Mouse (Mus musculus) retina, postnatal 1 day (tissue): Measurements from ENCODE around the gene Galnt5.

ENCODE experiments used
- DNase-seq: peaks from one replicate; pipeline ENCODE4 v3.0.0-alpha.2; 2012

Gene Galnt5

GRCm38 (mm10) chr2:57997752-57998430 lies at the start of gene Galnt5:
Galnt5 (plus strand) TSS chr2:57997884.
- DNase-seq, result no peak

DNA sequence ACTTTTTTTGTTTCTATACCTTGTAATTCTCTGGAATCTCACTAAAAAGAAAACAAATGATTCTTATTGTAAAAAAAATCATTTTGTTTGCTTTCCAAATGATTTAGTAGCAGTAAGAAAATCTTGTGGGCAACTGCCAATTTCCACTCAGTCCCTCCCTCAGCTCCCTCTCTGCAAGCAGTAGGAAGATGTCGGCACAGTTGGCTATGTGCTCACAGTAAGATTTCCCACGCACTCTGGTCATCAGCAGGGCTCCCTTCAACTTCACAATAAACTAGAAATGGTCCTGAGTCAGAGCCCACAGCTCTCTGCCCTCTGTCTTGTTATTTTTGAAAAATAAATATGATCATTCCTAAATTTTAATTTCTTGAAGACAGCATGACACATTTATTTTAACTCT lies 46.1 kb upstream of the Galnt5 start:
- no peak for DNase-seq

GRCm38 (mm10) chr2:57960786-57961185 lies 36.9 kb upstream of the Galnt5 start:
- DNase-seq, result no peak

- DNase-seq, result no peak
These were observed 15.4 kb upstream of the Galnt5 start for GRCm38 (mm10) chr2:57982248-57982647.

DNA sequence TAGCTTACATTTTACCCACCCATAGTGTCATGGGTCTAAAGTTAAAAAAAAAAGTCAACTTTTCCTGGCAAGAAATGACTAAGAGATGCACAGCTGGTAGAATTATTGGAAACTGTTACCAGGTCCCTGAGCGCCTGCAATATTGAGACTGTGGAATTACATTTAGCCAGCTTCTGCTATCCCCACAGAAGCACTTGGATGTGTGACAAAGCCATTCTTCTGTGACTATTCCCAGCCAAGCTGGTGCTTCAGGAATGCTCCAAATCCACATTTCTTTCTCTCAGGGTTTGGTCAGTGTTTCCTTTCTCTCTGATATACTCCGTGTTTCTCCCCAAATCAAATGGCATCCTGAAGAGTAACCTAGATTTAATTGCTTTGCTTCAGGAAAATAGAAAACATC lies 6.6 kb upstream of the Galnt5 start:
- DNase-seq, result no peak

- no peak for DNase-seq
These were observed 3.8 kb downstream of the Galnt5 start for GRCm38 (mm10) chr2:58001497-58001896.

DNA sequence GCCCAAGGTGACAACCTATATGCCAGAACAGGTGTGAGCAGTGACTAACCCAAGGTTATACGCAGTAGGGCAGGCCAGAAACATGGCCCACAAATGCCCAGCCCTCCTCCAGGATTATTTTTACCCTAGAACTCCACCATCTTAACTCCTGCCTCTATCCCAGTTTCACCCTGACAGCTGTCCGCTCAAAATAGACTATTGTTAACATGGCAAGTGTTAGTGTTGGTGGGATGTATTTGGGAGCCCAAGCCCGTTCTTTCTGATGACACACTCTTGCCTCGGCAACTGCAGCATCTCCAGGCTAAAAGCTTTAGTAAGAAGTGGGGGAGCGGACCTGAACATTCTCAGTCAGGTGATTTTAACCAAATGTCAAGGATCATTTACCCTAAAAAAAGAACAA lies 9.4 kb downstream of the Galnt5 start:
- DNase-seq, result no peak

- no peak for DNase-seq
These were observed 25.9 kb downstream of the Galnt5 start for GRCm38 (mm10) chr2:58023556-58023955.

- DNase-seq, result peak; percentile 47
These were observed 29.1 kb downstream of the Galnt5 start for GRCm38 (mm10) chr2:58026740-58027139.

DNA sequence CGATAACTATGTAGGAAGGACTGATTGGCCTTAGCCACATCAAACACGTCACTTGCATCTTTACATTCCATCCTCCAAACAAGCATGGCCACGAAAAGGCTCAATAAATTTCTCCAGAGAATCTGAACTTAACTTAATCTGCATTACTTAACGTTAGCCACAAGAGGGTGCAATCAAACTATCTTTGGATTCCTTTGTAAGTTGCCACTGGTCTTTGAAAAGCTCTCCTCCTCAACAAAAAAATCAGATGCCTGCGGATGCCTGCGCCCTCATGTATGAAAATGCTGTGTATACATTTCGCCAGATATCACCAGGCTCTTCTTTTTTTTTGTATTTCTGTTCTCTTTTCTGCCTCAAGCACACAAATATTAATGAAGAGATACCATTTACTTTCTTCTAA lies 31.7 kb downstream of the Galnt5 start:
- peak; percentile 81 for DNase-seq

- DNase-seq, result no peak
These were observed 33.7 kb downstream of the Galnt5 start for GRCm38 (mm10) chr2:58031431-58031830.

- no peak for DNase-seq
These were observed 38.0 kb downstream of the Galnt5 start for GRCm38 (mm10) chr2:58035635-58036034.

DNA sequence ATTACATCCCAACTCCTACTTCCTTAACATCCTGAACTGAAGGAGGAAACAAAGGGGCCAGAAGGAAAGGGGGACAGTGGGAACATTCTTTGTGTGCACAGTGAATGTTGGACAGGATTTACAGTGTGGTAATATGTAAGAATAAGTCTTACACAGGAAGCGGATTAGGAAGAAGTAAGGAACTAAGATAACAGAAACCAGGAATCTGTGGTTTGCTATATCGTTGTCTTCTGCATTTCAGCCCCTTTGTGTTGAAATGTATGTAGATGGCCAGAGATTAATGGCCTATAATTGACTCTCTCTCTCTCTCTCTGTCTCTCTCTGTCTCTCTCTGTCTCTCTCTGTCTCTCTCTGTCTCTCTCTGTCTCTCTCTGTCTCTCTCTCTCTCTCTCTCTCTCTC lies 39.2 kb downstream of the Galnt5 start:
- DNase-seq, result no peak

- peak; percentile 14 for DNase-seq
These were observed 44.2 kb downstream of the Galnt5 start for GRCm38 (mm10) chr2:58041867-58042266.

- peak; percentile 89 for DNase-seq
These were observed 55.3 kb downstream of the Galnt5 start, which contains the start of gene Ermn for GRCm38 (mm10) chr2:58052821-58053581. Ermn (minus strand) TSS chr2:58052864.

- peak; percentile 81 for DNase-seq
These were observed 57.7 kb downstream of the Galnt5 start for GRCm38 (mm10) chr2:58055383-58055782.

DNA sequence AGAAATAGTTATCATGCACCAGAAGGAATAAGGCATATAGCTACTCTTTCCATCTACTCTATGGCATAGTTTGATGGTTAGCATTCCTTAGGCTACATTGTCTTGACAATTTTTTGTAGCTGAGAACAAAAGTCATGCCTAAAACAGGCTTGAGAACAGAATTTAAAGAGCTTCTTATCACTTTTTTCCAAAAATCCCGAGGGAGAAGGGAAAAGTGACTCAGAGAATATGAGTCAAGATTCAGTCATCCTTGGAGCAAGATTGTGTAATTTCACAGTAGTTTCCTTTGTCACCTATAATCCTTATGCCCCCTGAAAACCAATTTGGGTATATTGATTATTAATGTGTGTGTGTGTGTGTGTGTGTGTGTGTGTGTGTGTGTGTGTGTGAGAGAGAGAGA lies 82.2 kb downstream of the Galnt5 start:
- DNase-seq, result no peak

- no peak for DNase-seq
These were observed 88.7 kb downstream of the Galnt5 start for GRCm38 (mm10) chr2:58086420-58086819.

DNA sequence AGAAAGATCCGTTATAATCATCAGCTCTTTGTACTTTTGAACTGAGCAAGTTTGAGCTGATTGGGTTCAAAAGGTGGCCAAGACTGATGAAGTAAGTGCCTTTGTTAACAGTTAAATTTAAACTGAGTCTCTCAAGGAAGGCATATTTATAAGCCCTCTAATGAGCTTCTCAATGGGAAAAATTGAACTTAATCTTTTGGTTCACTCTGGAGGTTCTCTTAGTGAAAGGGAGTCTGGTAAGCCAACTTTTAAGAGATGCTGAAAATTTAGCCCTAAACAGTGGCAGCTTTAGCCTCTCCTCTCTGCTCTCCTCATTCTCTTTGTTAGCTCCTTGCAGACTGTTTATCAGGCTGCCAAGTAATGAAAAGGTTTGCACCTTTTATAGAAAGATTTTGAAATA lies 97.1 kb downstream of the Galnt5 start:
- no peak for DNase-seq
